Mouse (Mus musculus) cerebellum, adult 11-12 months (tissue): ENCODE data around the gene Jsrp1.

Experiments
- DNase-seq: peaks from one replicate; pipeline ENCODE4 v3.0.0; 2022

Gene Jsrp1

DNA sequence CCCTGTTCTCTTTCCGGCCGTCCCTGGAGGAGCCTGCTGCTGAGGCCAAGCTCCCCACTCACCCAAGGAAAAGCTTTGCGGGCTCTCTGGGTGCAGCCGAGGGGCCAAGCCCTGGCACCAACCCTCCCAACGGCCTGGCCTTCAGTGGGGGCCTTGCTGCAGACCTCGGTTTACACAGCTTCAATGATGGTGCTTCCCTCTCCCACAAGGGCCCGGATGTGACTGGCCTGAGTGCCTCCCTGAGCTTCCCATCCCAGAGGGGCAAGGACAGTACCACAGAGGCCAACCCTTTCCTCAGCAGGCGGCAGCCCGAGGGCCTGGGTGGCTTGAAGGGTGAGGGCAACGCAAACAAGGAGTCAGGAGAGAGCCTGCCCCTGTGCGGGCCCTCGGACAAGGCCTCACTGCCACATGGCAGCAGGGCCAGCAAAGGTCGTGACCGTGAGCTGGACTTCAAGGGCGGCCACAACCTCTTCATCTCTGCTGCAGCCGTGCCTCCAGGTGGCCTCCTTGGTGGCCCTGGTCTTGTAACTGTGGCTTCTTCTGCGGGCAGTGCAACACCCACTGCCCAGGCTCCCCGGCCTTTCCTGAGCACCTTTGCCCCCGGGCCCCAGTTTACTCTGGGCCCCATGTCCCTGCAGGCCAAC is 22.4 kb downstream of the Jsrp1 start:
- DNase-seq = peak; percentile 42

DNA sequence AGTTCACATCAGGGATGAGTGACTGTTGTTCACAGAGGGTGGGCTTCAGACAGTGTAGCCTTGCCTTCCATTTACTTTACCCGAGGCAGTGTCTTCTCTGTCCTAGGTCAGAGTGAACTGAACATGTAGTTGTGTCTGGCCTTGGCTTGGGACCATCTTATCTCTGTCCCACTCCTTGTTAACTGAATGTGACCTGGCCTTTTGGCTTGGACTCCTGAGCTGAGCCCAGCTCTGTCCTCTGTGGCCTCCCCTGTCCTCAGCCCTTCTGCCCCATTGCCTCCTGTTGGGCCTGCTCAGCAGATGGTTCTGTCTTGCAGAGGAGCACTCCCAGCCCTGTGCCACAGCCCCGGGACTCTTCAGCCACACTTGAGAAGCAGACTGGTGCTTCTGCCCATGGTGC is 25.8 kb downstream of the Jsrp1 start:
- peak; percentile 36 for DNase-seq

DNA sequence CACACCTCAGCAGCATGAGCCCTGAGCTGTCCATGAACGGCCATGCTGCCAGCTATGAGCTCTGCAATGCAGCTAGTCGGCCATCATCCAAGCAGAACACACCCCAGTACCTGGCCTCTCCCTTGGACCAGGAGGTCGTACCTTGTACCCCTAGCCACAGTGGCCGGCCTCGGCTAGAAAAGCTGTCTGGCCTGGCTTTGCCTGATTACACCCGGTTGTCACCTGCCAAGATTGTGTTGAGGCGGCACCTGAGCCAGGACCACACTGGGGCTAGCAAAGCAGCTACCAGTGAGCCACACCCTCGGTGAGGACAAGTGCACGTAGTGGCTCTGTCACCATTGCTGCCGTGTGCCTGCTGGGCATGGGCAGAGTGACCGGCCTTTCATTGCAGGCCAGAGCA is 27.3 kb downstream of the Jsrp1 start:
- DNase-seq = peak; percentile 50

DNA sequence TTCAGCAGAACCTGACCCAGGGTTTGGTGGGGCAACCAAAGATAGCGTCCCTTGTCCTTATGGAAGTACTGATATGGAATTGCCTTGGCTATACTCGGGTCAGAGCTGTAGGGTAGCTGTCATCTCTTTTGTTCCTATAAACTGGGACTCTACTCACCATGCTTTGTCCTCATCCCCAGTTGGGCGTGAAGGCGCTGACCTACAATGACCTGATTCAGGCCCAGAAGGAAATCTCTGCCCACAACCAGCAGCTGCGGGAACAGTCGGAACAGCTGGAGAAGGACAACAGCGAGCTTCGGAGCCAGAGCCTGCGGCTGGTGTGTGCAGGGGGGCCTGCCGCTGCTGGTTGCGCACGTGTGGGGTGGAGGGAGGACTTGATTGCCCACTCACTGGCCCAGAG is 28.4 kb downstream of the Jsrp1 start:
- DNase-seq = no peak

DNA sequence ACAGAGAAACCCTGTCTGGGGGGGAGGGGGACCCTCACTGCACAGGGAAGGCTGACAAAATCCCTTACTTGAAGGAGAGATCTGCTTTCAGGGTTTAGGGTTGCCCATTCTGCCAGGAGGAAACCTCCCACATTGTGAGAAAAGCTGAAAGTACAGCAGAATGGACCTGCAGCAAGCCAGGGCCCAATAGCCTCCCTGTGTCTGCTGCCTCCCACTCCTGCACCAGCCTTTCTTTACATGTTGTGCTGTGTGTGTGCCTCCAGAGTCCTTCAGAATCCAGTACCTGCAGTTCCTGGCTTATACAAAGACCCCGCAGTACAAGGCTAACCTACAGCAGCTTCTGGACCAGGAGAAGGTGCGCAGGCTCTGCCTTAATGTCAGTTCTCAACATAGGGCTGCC is 29.0 kb downstream of the Jsrp1 start:
- no peak for DNase-seq

DNA sequence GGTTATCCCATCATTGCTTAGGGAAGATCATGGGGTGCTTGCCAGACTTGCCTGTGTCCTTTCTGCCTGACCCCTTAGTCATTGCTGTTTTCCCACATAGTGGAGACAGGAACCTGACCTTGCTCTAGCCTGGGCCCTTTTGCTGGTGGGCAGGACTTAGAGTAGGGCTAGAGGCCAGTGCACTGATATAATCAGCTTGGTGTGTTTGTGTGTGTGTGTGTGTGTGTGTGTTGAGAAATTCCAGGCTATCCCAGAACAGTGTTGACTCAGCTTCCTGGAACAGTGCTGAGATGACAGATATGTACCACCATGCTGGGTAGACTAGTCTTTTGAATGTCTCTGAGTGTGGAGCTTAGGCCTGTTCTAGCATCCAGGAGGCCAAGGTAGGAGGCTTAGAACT is 33.7 kb downstream of the Jsrp1 start:
- DNase-seq = no peak

DNA sequence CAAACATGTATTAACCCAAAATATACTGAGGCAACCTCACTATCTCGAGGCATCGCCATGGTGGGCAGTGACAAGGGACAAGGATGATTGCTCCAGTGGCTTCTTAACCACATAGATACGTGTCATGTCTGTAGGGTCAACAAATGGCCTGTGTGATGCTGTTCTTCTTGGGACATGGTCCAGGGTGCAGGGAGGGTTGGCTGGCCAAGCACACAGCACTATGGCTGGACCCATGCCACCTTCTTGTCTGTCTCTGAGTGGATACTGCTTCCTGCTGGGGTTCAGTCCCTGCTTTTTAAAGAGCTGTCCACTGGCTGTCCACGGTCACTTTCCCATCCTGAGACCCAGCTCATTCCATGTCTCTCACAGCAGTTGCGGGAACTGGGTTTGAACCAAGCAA is 36.2 kb downstream of the Jsrp1 start:
- DNase-seq = peak; percentile 76

DNA sequence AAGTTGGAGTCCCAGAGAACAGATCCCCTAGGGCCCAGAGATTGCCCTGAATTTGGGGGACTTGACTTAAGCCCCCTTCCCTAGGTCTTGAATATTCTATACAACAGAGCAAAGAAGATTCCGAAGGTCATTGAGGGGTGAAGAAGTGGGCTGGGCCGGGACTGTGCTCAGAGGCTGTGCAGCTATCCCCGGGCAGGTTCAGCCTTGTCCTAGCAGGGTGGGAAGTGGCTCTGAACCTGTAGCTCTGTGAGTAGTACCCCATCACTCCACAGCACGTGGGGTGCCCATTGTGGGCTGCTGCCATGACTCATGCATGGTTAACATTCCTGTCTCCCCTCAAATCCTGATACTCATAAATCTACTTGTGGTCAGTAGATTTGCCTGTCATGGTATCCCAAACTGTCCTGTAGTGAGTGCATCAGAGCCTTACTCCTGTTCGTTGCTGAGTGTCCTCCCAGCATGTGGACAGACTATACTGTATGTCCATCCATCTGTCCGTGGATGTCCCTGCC is 36.9 kb downstream of the Jsrp1 start:
- DNase-seq = no peak

DNA sequence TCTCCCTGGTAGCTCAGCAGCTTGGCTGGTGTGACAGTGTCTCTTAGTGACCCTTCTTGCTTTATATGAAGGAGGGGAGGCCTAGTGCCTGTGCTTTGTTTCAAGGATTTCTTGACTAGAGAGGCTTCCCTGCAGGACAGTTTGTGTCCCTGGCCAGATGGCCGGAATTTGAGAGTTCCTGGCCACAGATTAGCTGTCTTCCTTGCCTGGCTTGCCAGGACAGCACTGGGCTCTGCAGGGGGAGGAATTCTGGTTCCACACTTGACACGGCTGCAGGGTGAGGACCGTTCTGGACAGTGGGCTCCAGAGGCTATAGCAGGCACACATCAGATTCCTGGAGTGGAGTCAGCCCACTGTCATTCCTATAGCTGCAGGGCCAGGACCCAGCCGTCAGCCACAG is 37.6 kb downstream of the Jsrp1 start:
- peak; percentile 89 for DNase-seq

DNA sequence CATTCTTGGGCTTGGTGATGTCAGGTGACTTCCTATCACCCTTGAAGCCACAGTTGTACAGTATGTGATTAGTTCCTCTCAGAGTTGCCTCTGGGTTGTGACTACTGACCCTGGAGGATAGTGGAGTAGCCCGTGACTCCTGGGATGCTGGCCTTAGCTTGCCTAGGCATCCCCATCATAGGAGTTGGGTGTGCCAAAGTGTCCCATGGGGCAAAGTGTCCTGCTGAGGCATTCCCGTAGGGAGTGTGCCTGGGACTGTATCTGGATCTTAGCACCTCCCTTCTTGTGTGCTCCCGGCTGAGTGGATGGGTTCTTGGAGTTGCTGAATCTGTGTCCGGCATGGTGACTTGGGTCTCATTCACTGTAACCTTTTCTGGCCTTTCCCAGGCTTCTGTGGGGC is 38.3 kb downstream of the Jsrp1 start:
- peak; percentile 74 for DNase-seq

DNA sequence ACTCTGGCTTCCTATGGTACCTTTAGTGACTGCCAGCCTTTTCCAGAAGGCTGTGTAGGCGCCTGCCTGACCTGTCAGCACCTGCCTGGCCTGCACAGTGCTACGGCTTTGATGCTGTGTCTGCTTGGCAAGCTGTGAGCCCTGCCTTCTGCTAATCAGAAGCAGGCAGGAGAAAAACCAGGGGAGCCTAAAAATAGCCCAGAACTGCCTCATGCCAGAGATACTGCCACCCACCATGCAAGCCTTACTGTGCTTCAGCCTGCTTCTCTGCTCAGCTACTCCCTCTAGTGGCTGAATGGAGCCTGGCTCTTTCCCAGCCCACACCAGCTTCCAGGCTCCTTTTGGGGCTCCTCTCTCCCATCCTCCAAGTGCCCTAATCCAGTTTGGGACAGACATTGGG is 38.7 kb downstream of the Jsrp1 start:
- DNase-seq = peak; percentile 97

DNA sequence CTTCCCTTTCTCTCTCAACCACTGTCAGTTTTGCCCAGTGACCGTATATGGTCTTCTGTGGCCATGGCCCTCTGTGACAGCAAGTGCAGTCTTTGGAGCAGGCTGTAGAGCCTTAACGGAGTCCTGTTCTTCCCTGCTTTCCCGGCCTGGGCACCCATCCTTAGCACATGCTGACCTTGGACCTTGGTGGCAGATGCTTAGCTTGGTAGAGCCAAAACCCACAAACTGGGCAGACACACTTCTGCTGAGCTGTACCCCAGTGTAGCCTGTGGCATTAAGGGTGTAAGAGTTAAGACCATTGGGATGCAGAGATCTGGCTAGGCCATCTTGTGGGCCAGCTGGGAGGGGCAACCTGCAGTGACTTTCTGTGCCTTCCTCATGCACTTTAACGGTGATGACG is 39.5 kb downstream of the Jsrp1 start:
- DNase-seq = no peak

DNA sequence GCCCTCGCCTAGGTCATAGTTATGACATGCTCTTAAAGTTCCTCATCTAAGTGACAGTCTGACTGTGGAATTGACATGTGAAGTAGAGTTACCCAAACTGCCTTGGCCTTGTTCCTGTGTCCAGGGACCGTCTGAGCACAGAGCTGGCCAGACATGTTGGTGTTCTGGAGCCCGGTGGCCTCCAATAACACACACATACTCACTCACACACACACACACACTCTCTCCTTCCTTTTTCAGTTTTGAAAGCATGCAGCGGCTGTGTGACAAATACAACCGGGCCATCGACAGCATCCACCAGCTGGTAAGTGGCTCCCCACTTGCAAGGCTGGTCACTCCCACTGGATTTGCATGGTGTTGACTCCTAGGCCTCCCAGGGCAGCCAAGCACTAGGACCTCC is 44.9 kb downstream of the Jsrp1 start:
- DNase-seq = no peak

DNA sequence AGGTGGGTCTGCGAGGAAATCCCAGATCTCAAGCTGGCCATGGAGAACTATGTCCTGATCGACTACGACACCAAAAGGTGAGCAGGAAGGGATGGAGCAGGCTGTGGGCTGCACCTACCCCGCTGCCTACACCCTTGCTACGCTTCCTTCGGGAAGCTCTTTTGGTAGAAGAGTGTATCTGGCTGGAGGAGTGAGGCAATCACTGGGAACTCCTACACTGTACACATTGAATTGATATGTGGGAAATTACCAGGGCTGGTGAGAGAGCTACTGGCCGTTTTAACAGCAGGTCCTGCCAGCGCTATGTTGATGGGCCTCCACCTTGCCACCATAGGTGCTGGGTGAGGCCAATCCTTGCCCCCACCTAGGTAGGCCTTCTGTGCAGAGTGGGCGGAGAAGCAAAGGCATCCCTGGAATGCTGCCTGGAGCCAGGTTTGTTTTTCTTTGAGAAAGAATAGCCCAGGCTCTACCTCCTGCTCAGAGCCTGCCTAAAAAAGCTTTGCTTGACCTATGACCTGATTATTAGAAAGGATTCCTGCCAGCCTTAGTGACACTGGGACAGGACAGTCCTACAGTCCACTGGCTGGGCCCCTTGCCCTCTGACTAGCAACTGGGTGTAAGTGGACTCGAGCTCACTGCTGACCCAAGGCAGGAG is 47.0 kb downstream of the Jsrp1 start:
- no peak for DNase-seq

DNA sequence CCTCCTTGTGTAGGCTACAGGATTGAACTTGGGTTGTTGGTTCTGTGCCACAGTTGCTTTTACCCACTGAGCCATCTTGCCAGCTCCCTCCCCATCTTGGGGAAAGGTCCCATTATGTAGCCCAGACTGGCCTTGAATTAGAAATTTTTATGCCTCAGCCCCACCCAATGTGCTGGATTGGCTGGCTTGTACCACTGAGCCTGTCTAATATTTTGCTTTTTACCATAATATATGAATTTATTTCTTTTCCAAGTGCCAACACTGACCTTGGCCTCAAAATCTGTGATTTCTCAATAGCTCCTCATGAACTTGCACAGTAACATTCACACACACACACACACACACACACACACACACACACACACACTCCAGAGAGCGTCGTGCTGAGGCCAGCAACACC is 47.6 kb downstream of the Jsrp1 start:
- DNase-seq = no peak

DNA sequence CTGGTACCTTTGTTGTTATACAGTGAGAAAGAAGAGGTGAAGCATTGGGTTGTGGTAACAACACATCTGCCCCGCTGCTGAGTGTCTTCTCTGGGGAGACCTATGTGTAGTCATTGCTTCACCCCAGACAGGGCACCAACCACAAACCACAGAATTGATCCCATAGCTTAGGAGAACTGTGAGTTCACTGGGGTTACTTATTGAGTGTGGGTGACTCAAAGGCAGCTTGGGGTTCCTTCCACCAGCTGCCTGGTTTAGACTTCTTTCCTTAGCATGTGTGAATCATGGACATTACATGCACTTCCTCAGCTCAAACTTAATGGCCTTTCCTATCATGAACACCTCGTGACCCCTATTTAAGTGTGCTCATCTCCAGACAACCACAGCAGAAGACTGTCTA is 49.8 kb downstream of the Jsrp1 start:
- DNase-seq = no peak

DNA sequence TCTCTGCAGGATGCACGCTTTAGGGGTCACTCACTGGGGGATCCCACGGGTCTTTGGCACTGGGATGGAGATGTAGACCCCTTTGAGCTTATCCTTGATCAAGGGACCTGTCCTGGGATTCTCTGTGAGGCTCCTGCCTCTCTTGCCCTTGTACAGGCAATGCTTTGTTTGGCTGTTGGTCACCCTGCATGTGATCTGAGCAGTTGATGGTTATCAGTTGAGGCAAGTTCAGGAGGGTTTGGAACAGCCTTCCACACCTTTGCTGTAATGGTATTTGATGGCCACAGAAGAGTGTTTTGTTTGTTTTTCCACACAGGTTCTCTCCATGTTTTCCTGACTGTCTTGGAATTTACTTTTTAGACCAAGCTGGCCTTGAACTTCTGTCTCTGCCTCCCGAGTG is 51.5 kb downstream of the Jsrp1 start:
- DNase-seq = no peak

DNA sequence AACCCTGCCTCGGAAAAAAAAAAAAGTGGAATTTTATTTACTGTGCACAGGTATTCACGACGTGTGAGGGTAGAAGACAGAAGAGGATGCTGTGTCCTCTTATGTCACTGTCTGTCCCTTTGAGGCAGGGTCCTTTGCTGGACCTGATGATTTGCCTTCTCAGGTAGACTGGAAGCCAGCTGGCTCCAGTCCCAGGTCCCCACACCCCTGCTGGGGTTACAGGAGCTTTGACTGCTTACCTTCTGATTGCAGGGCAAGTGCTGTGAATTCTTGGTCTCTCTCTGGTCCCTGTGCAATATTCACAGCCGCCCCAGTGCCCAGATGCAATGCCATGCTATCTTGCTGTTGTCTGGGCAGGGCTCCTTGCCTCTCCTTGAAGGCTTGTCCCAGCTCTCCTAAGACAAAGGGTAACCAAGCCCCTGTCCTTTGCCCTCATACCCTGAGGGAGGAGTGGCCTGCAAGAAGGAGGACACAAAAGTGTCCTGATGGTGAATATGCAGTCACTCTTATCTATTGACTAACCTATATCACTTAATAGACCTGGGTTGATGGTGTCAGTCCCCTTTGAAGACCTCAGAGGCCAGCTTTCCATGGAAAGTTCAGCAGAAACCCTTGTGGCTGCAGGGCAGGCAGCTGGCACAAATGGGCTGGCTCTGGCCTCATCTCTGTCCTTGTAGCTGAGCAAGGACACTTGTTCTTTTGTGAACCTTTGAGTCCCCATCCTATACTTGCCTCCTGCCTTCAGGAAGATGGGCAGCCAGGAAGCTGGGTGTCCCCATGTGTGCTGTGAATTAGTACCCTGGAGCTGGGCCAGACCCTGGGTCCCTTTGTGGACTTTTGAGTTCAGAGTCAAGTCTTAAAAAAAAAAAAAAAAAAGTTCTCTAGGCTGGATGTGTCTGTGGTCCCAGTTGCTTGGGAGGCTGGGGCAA is 52.4 kb downstream of the Jsrp1 start:
- no peak for DNase-seq

DNA sequence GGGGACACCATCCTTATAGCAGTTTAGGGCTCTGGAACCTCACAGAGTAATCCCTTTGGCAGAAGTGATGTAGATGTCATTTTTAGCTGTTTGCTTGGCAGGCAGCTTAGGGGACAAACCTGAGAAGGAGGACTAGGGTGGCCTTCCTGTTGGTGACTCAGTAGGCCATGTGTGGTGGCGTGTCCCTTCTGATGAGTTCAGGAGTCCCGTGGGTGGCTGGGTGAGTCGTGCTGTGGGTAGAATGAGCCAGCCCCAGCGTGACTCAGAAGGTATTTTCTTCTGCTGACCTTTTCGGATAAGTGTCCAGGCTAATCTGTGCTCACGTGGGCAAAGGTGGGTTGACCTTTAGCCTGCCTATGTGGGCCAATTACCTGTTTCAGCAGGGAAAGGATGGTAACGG is 54.6 kb downstream of the Jsrp1 start:
- DNase-seq = no peak
